Mouse (Mus musculus) spleen, adult 2 months (tissue): Measurements from ENCODE around the gene Cmtm8.
A peak's percentile ranks its signal among the peaks of the same experiment; 100 is the strongest.

Source experiments
- CTCF ChIP-seq: fragments of 200-500 bp; IDR thresholded peaks from 2 replicates; pipeline ENCODE4 v1.5.1; 2011; ENCODE audit warnings: mild to moderate bottlenecking, inconsistent platforms; ENCODE audit not compliant: insufficient read depth, insufficient read length, insufficient replicate concordance; ENCODE audit errors: extremely low read depth
- POLR2A ChIP-seq: fragments of 200-500 bp; IDR thresholded peaks from 2 replicates; pipeline ENCODE4 v1.6.1; 2011; ENCODE audit warnings: low read depth, low read length, inconsistent platforms

- TF ChIP-seq POLR2A (no peak), CTCF (peak; percentile 69; the same call in 1 of the 2 replicates)
Observed at GRCm38 (mm10) chr9:114815315-114815714, 28.6 kb downstream of the Cmtm8 start.
